Mouse (Mus musculus): Measurements from ENCODE around the gene Acot6.
A peak's percentile ranks its signal among the peaks of the same experiment; 100 is the strongest.
"Not testable (repeated sequence)": the region's sequence is repeated elsewhere in the genome, so short reads cannot be mapped to it uniquely, and the experiment has no call there.

The Acot6 gene

GRCm38 (mm10) chr12:84100604-84101492, at the start of gene Acot6:
Acot6 (plus strand) TSS chr12:84100654.
- DNase-seq (ENCODE audit: low read depth, low spot score) = peak; percentile 67

DNA sequence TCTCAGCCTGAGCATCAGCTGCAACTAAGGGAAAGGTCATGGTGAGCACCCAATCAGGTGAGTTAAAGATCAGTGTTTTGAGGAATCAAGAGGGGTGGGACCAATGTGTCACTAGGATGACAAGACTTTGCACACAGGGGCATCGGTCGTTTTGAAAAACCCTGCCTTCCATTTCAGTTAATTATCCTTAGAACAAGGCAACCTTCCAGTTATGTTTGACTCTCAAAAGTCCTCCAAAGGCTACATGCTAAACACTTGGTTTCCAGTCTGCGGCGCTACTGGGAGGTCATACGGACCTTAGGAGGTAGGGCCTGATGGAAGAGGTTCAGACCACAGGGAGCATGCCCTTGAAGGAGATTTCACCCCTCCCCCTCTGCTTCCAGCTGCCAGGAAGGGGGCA, 49.7 kb upstream of the Acot6 start:
- DNase-seq (ENCODE audit: low read depth, low spot score) = not testable (repeated sequence)

DNA sequence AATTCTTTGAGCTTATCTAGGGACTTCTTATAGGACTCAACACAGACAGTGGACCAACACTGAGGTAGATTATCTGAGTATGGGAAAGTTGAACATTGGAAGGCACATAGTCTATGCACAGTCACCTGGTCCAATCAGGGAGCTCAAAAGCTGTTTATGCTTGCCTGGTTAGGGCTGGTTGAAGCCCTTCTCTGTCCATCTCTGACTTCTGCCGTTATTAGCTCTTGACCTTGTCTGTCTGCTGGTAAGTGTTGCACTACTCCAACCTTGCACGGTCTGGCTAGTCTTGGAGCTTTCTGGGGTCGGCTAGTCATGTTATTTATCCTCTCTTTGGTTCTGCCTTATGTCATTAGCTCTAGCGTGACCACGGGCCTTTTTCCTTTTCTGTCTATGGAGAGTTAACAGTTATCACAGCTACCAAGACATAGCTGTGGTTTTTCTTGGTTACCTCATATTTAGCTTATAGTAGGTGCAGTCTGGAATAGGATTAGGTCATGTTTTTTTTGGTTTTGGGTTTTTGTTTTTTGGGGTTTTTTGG, 48.4 kb upstream of the Acot6 start, which contains the start of gene Acot3:
Gene Acot3, plus strand, starts transcription at position 208 of the 538 bp plus-strand sequence.
- no peak for DNase-seq (ENCODE audit: low read depth, low spot score)

GRCm38 (mm10) chr12:84052609-84053008, 47.8 kb upstream of the Acot6 start:
- DNase-seq (ENCODE audit: low read depth, low spot score) = no peak

DNA sequence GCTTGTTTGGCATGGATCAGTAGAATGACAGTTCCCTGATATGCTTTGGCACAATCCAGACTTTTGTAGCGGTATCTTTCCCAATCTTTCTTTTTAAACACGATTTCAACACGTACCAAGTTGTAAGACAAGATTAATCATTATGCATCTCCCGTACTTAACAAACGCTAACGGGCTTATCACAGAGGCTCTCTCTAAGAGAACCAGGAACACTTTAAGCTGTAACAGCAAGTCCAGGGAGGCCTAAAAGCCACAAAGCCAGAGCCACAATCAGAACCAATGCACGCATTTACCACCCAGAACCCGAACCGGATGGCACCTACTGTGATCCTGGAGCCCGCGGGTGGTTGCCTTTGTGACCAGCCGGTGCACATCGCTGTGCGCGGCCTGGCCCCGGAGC, 47.3 kb upstream of the Acot6 start:
- DNase-seq (ENCODE audit: low read depth, low spot score) = no peak

GRCm38 (mm10) chr12:84053679-84054391, 46.6 kb upstream of the Acot6 start:
- no peak for DNase-seq (ENCODE audit: low read depth, low spot score)

- DNase-seq (ENCODE audit: low read depth, low spot score) = peak; percentile 73
Observed at GRCm38 (mm10) chr12:84060946-84061345, 39.5 kb upstream of the Acot6 start.

GRCm38 (mm10) chr12:84062336-84062735, 38.1 kb upstream of the Acot6 start:
- no peak for DNase-seq (ENCODE audit: low read depth, low spot score)

DNA sequence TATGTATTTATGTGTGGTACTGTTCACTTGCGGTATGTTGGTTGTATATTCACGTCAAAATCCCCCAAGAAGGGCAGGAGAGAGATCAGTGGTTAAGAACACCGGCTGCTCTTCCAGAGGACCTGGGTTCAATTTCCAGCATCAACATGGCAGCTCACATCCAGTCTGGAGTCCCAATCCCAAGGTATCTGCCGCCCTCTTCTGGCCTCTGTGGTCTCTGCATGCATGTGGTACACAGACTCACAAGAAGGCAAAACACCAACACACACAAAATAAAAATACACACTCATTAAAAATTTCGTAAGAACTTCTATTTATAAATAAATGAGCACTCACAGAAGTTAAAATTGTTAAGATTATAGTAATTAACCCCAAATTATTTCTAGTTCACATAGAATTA, 37.2 kb upstream of the Acot6 start:
- peak; percentile 41 for DNase-seq (ENCODE audit: low read depth, low spot score)

- DNase-seq (ENCODE audit: low read depth, low spot score) = no peak
Observed at GRCm38 (mm10) chr12:84063833-84064232, 36.6 kb upstream of the Acot6 start.

GRCm38 (mm10) chr12:84064621-84065020, 35.8 kb upstream of the Acot6 start:
- peak; percentile 4 for DNase-seq (ENCODE audit: low read depth, low spot score)

DNA sequence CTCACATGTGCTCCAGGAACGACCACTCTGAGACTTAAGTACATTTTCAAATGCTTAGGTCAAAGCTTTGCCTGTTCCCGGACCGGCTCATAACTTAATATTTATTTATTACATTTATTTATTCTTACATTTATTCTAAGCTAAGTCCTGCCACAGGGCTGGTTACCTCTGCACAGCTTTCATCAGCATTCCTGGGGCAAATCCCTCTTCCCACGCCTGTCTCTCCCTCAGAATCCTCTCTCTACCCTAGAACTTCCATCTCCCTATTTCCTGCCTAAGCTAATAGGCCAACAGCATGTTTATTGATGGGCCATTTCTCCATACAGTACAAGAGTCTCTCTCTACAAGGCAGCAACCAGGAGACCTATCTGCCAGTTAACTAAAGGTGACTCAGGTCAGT, 32.7 kb upstream of the Acot6 start:
- DNase-seq (ENCODE audit: low read depth, low spot score) = no peak

GRCm38 (mm10) chr12:84068296-84068695, 32.2 kb upstream of the Acot6 start:
- DNase-seq (ENCODE audit: low read depth, low spot score) = no peak

GRCm38 (mm10) chr12:84068986-84069385, 31.5 kb upstream of the Acot6 start, which contains the start of gene Acot5:
Acot5 (plus strand) TSS chr12:84069325.
- DNase-seq (ENCODE audit: low read depth, low spot score) = no peak

GRCm38 (mm10) chr12:84069582-84069981, 30.9 kb upstream of the Acot6 start:
- DNase-seq (ENCODE audit: low read depth, low spot score) = not testable (repeated sequence)

DNA sequence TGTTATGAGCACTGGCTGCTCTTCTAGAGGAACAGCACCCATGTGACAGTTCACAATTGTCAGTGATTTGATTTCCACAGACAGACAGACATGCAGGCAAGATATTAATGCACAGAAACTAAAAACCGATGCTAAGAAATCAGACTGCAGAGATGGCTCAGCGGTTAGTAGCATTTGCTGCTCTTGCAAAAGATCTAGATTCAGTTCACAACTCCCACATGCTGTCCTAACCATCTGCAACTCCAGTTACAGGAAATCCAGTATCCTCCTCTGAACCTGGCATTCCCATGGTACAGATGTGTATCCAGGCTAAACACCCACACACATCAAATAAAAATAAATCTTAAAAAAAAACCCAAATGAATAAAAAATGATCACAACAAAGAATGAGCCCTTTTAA, 28.8 kb upstream of the Acot6 start:
- no peak for DNase-seq (ENCODE audit: low read depth, low spot score)

DNA sequence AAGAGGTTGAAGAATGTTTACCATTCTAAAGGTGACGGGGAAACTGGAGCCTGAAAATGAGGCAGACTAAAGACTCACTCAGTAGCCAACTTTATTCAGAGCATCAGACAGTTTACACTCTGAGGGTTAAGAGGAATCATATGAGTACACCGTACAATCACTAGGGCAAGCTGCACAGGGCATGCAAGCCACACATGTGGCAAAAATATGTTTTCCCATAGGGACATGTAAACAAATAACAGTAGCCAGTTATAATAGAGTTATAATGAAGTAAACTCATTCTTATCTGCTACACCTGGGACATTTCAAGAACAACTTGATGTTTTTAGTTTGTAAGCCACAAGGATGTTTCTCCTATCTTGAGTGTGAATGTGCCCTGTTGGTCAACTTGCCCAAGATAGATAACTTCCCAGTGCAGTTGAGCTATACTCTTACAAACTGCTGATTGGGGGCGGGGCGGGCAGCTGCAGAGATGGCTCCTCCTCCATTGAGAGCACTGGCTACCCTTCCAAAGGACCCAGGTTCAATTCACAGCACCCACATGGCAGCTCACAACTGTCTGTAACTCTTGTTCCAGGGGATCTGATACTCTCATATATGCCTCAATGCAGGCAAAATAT, 23.0 kb upstream of the Acot6 start:
- DNase-seq (ENCODE audit: low read depth, low spot score) = no peak

- DNase-seq (ENCODE audit: low read depth, low spot score) = no peak
Observed at GRCm38 (mm10) chr12:84083842-84084241, 16.6 kb upstream of the Acot6 start.

- DNase-seq (ENCODE audit: low read depth, low spot score) = no peak
Observed at GRCm38 (mm10) chr12:84084581-84084980, 15.9 kb upstream of the Acot6 start.

GRCm38 (mm10) chr12:84094666-84095065, 5.8 kb upstream of the Acot6 start:
- DNase-seq (ENCODE audit: low read depth, low spot score) = not testable (repeated sequence)

- DNase-seq (ENCODE audit: low read depth, low spot score) = peak; percentile 30
Observed at GRCm38 (mm10) chr12:84099605-84100004, 849 bp upstream of the Acot6 start.

DNA sequence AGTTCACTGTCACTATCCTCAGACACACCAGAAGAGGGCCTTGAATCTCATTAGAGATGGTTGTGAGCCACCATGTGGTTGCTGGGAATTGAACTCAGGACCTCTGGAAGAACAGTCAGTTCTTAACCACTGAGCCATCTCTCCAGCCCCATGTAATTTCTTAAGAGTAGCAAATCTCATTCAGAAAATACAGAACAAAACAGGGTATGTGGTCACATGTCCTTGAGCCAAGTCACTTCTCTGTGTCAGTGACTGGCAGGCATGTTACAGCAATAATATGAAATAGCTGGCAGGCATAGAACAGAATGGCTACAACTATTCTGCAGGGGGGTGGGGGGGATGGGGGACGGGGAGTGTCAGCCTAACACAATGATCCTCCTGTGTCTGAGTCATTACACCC, 383 bp upstream of the Acot6 start:
- DNase-seq (ENCODE audit: low read depth, low spot score) = no peak
